Mouse (Mus musculus): ENCODE data around the gene Riox1. TPM values are rescaled to one million over a fixed set of nuclear protein-coding genes. Genes with fewer than 3 reads are reported as not detected.
"Not testable (repeated sequence)": the region's sequence is repeated elsewhere in the genome, so short reads cannot be mapped to it uniquely, and the experiment has no call there.

Riox1 gene
- polyA plus RNA-seq, 1 experiment = 2.4 TPM

GRCm38 (mm10) chr12:83937600-83937999 is 12.8 kb upstream of the Riox1 start:
- Histone ChIP-seq H3K4me3 (ENCODE audit: control insufficient read depth, low read depth, low read length) (no peak overlapping the region), H3K4me1 (ENCODE audit: control insufficient read depth, insufficient read depth, low read length) (peaks cover under 1% of the 10 kb centered on the region; the same call in 1 of the 2 replicates), H3K36me3 (ENCODE audit: control insufficient read depth, insufficient read depth, low read length) (no peaks in the 10 kb centered on the region), H3K27me3 (ENCODE audit: control insufficient read depth, insufficient read depth, low read length) (no peaks in the 10 kb centered on the region), H3K27ac (ENCODE audit: control insufficient read depth, insufficient read depth, low read depth, low read length) (no peak overlapping the region)
- TF ChIP-seq CTCF (IDR thresholded peaks at IDR 0.05; ENCODE audit: control insufficient read depth, insufficient read depth, insufficient replicate concordance, low read depth, low read length) (no peak), POLR2A (IDR thresholded peaks at IDR 0.05; ENCODE audit: control insufficient read depth, low read depth, low read length) (no peak)

- not testable (repeated sequence) for H3K4me1 ChIP-seq (ENCODE audit: control insufficient read depth, insufficient read depth, low read length); H3K36me3 ChIP-seq (ENCODE audit: control insufficient read depth, insufficient read depth, low read length); H3K27me3 ChIP-seq (ENCODE audit: control insufficient read depth, insufficient read depth, low read length); H3K4me3 ChIP-seq (ENCODE audit: control insufficient read depth, low read depth, low read length); H3K27ac ChIP-seq (ENCODE audit: control insufficient read depth, insufficient read depth, low read depth, low read length)
Measured at GRCm38 (mm10) chr12:83938592-83938991, 11.8 kb upstream of the Riox1 start.

- H3K4me1 ChIP-seq (ENCODE audit: control insufficient read depth, insufficient read depth, low read length) = no peaks in the 10 kb centered on the region
- no peaks in the 10 kb centered on the region for H3K36me3 ChIP-seq (ENCODE audit: control insufficient read depth, insufficient read depth, low read length)
- H3K4me3 ChIP-seq (ENCODE audit: control insufficient read depth, low read depth, low read length) = no peak overlapping the region
- no peak overlapping the region for H3K27ac ChIP-seq (ENCODE audit: control insufficient read depth, insufficient read depth, low read depth, low read length)
- no peaks in the 10 kb centered on the region for H3K27me3 ChIP-seq (ENCODE audit: control insufficient read depth, insufficient read depth, low read length)
- no peak for TF ChIP-seq POLR2A (IDR thresholded peaks at IDR 0.05; ENCODE audit: control insufficient read depth, low read depth, low read length)
- TF ChIP-seq CTCF (IDR thresholded peaks at IDR 0.05; ENCODE audit: control insufficient read depth, insufficient read depth, insufficient replicate concordance, low read depth, low read length) = no peak
Measured at GRCm38 (mm10) chr12:83939332-83939731, 11.1 kb upstream of the Riox1 start.

GRCm38 (mm10) chr12:83940031-83940430 is 10.4 kb upstream of the Riox1 start:
- H3K27ac ChIP-seq (ENCODE audit: control insufficient read depth, insufficient read depth, low read depth, low read length) = no peak overlapping the region
- no peaks in the 10 kb centered on the region for H3K36me3 ChIP-seq (ENCODE audit: control insufficient read depth, insufficient read depth, low read length)
- no peak overlapping the region for H3K4me3 ChIP-seq (ENCODE audit: control insufficient read depth, low read depth, low read length)
- no peak for TF ChIP-seq CTCF (IDR thresholded peaks at IDR 0.05; ENCODE audit: control insufficient read depth, insufficient read depth, insufficient replicate concordance, low read depth, low read length)
- TF ChIP-seq POLR2A (IDR thresholded peaks at IDR 0.05; ENCODE audit: control insufficient read depth, low read depth, low read length) = no peak
- no peaks in the 10 kb centered on the region for H3K4me1 ChIP-seq (ENCODE audit: control insufficient read depth, insufficient read depth, low read length)
- H3K27me3 ChIP-seq (ENCODE audit: control insufficient read depth, insufficient read depth, low read length) = no peaks in the 10 kb centered on the region

- H3K36me3 ChIP-seq (ENCODE audit: control insufficient read depth, insufficient read depth, low read length) = no peaks in the 10 kb centered on the region
- H3K4me3 ChIP-seq (ENCODE audit: control insufficient read depth, low read depth, low read length) = no peak overlapping the region
- H3K4me1 ChIP-seq (ENCODE audit: control insufficient read depth, insufficient read depth, low read length) = no peaks in the 10 kb centered on the region
- no peak for TF ChIP-seq CTCF (IDR thresholded peaks at IDR 0.05; ENCODE audit: control insufficient read depth, insufficient read depth, insufficient replicate concordance, low read depth, low read length)
- TF ChIP-seq POLR2A (IDR thresholded peaks at IDR 0.05; ENCODE audit: control insufficient read depth, low read depth, low read length) = no peak
- no peak overlapping the region for H3K27ac ChIP-seq (ENCODE audit: control insufficient read depth, insufficient read depth, low read depth, low read length)
- H3K27me3 ChIP-seq (ENCODE audit: control insufficient read depth, insufficient read depth, low read length) = no peaks in the 10 kb centered on the region
Measured at GRCm38 (mm10) chr12:83941938-83942337, 8.5 kb upstream of the Riox1 start.

GRCm38 (mm10) chr12:83947260-83947811 is 3.1 kb upstream of the Riox1 start:
- Histone ChIP-seq H3K4me3 (ENCODE audit: control insufficient read depth, low read depth, low read length) (no peak overlapping the region), H3K4me1 (ENCODE audit: control insufficient read depth, insufficient read depth, low read length) (peaks cover 17% of the 10 kb centered on the region), H3K27me3 (ENCODE audit: control insufficient read depth, insufficient read depth, low read length) (no peaks in the 10 kb centered on the region), H3K36me3 (ENCODE audit: control insufficient read depth, insufficient read depth, low read length) (no peaks in the 10 kb centered on the region), H3K27ac (ENCODE audit: control insufficient read depth, insufficient read depth, low read depth, low read length) (no peak overlapping the region)
- TF ChIP-seq CTCF (IDR thresholded peaks at IDR 0.05; ENCODE audit: control insufficient read depth, insufficient read depth, insufficient replicate concordance, low read depth, low read length) = no peak

- H3K4me3 ChIP-seq (ENCODE audit: control insufficient read depth, low read depth, low read length) = no peak overlapping the region
- TF ChIP-seq POLR2A (IDR thresholded peaks at IDR 0.05; ENCODE audit: control insufficient read depth, low read depth, low read length) (no peak), CTCF (IDR thresholded peaks at IDR 0.05; ENCODE audit: control insufficient read depth, insufficient read depth, insufficient replicate concordance, low read depth, low read length) (no peak)
Measured at GRCm38 (mm10) chr12:83949043-83949442, 1.4 kb upstream of the Riox1 start.

More at GRCm38 (mm10) chr12:83949043-83949442, 1.4 kb upstream of the Riox1 start:
- Histone ChIP-seq H3K4me1 (ENCODE audit: control insufficient read depth, insufficient read depth, low read length) (peaks cover 17% of the 10 kb centered on the region), H3K27me3 (ENCODE audit: control insufficient read depth, insufficient read depth, low read length) (no peaks in the 10 kb centered on the region), H3K27ac (ENCODE audit: control insufficient read depth, insufficient read depth, low read depth, low read length) (no peak overlapping the region), H3K36me3 (ENCODE audit: control insufficient read depth, insufficient read depth, low read length) (no peaks in the 10 kb centered on the region)

Data from testis, adult 2 months (tissue).